Mouse (Mus musculus): ENCODE results near the gene Gm13090. TPM values are rescaled to one million over a fixed set of nuclear protein-coding genes. Genes with fewer than 3 reads are reported as not detected.

The Gm13090 gene
- total RNA-seq (2021) (not detected), polyA plus RNA-seq (2012; rRNA removed) (not detected in 2 replicates)
- long read RNA-seq: 0 reads

DNA sequence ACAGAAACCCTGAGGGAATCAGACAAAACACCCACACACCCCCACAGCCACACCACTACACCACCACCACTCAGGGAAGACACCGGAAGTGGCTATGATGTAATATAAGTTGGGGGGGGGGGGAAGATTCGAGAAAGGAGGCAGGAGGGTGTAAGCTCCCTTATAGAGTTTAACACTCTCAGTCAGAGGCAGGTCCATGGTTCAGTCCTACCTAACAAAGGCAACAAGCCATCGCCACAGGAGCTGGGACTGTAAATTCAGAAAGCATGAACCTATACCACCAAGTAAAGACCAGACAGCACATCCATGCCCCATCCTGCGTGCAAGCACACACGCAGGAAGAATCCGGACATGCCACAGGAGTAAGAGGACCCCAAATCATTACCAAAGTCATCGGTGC, at the start of gene Gm13090:
TSS of gene Gm13090 (plus strand) at position 301 of the 400 bp plus-strand sequence.
- no peak for DNase-seq

DNA sequence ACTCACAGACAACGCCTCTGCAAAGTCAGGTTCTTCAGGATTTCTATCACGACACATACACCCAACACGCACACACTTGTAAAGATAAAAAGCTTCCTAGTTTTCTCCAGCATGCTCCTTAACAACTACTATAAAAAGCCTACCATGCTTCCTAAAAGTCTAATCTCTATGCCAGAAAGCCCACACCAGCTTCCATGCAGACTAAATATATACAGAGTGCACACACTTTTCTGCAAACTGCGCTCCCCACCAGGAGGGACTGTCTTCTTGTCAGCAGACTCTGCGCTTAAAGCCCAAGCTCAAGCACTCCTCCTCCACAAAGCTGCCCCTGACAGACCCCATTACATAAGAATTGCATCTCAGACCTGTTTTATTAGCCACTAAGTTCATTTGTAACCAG, 47.9 kb upstream of the Gm13090 start:
- DNase-seq: no peak

DNA sequence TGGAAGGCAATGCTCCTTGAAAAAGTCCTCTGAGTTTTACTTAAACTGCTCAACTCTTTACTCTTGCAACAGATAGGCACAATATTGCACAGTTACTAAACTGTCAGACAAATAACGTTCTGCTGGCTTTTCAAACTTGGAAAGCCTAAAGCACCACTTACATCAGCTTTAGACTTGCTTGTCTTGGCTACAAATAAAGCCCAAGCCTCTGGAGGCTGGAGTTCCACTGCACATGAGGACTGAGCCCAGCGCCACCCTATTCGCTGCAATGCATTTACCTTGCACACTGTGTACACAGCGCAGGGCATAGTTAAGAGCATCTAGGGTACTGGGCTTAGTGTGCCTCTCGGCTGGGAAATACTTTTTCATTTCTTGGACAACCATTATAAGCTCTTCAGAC, 46.1 kb upstream of the Gm13090 start:
- peak; percentile 25 for DNase-seq

DNA sequence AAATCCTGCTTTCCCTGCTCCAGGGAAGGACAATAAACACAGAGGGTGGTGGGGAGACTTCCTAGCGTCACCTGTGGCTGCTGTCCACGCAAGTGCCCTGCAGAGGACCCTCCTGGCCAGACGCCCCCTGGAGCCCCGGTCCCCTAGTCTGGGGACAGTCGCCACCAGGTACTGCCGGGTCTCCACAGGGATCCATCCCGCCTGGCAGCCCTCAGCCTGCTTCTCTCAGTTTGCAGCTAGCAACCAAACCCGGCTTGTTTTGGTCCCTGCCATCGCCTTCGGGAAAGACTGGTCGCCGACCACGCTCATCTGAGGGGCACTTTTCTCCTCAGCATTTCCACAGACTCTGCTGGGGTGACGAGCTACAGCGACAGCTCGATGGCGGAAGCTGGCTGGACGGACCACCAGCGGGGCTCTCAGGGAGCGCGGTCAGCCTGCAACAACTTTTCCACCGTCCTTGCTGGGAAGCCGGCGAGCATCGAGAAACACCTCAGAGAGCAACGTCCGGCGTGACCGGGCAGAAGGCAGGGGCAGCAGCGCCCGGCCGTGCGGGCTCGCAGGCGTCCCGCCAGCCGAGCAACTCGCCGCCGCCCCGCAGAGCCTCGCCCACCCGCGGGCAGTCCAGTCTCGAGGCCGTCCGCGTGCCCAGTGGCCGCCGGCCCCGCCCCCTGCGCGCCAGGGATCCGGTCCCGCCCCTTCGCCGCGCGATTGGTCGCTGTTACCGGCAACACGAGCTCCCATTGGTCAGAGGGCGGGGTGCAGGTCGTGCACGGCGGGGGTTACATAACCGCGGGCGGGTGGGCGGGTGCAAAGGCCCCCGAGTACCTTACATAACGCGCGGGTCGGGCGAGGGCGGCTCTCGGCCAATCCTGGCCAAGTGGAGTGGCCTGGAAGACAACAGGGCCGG, 45.1 kb upstream of the Gm13090 start, which contains the start of gene Per3:
TSS of gene Per3 (minus strand) at position 629 of the 907 bp plus-strand sequence.
- DNase-seq: peak; percentile 99

DNA sequence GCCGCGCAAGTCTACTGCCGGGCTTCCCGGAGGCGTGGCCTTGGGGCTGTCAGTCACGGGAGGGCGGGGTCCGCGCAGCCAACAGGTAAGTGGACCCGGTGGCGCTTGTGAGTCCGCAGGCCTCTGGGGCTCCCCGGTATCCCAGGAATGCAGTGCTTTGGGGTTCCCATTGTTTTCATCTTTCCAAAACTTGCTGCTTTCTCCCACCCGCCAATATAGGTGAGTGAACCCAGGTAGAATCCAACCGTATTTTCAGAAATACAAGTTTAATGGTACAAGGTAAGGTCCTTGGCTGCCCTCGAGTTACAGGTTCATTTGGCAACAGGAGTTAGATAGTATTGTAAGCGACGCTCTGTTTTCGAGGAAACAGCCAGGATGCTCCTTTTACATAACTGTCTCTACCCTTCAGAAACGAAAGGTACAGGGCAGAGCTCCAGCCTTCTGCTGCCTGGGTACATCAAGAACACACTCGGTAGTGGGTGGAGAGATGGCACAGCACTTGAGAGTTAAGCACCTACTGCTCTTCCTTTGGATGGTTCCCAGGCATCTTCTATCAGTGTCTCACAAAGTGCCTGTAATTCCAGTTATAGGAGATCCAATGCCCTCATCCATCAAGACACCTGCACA, 44.3 kb upstream of the Gm13090 start:
- no peak for DNase-seq

DNA sequence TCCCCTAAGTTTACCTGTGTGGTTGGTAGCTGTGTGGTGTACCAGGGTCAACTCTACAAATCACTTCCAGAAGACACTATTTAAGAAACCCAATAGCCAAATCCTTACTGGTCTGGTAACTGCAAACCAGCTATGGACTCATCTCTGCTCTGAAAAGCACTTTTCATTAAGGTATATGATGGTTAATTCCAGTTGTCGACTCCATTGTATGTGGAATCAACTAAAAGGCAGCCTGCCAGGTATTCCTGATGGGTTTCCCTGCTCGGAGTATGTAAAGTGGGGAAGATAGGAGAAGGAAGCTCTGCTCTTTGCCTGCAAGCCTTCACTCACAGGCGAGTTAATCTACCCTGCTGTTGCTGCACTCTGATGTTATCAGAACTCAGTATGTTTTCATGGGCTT, 42.8 kb upstream of the Gm13090 start:
- DNase-seq: no peak

DNA sequence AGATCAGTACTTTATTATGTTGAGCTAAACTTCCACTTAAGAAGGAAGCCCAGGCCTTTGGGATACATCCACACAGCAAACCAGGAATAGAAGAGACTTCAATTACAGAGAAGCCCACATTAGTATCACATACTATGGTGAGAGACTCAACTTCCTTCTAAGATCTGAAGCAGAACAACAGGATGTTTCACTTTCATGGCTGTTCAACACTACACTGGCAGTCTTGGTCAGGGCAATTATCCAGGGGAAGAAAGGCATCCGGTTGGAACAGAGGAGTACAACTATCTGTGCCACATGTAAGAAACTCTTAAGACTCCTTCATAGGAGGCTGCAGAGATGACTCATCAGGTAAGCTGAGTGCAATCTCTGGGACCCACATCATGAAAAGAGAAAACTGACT, 38.2 kb upstream of the Gm13090 start:
- DNase-seq: no peak

DNA sequence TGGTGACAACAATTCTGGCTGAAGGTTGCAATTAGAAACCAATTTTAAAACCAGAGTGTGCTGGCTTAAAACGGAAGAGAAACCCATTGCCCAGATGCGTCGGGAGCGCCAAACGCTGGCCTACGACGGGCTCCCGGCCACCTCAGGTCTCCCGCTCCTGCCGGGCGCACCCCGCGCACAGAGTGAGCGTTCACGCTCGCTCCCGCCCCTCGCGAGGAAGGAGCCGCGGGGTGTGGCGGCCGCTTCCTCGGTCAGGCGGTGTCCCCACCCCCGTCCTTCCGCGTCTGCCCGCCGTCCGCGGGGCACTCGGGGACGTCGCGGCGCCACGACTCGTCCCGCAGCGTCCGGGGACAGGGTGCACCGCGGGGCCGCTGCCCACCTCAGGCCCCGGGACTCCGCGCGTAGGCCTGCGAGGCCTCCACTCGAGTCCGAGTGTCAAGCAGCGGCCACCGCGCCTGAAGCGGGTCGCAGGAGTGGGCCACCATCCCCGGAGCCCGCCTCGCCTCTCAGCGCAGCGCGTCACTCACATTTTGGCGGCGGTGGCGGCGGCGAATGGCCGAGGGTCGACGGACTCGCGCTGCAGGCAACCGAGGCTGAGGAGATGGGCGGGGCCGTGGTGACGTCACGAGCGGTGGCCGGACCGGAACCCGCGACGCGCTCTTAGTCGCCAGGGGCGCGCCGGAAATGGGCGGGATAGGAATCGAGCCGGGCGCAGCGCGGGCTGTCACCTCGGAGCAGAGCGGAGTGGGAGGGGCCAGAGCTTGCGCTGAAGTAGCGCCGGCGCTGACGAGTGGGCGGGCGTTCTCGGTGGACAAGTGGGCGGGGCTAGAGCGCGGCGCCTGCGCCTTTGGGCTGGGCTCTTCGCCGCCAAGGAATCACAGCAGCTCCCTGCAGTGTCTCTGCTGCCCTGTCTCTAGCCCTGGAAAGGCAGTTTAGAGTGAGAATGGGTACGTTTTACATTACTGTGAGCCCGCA, 31.7 kb upstream of the Gm13090 start, which contains the start of gene Vamp3:
TSS of gene Vamp3 (minus strand) at position 617 of the 975 bp plus-strand sequence.
- peak; percentile 99 for DNase-seq

DNA sequence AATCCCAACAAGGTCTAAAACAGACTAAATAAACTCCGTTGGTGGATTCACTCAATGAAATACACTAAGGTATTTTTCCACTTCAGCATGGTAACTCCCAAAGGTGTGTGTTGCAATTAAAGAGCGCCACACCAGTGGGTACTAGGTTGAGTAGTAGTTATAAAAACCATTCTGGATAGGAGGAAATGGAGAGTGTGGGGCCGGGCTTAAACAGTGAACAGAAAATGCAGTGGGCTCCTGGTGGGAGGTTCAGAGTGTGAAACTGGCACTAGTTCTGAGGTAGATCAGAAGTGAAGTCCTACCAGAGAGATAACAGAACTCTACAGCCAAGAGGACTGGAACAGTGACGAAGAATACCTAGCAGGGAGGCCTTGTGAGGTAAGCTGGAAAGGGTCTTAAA, 30.7 kb upstream of the Gm13090 start:
- no peak for DNase-seq

DNA sequence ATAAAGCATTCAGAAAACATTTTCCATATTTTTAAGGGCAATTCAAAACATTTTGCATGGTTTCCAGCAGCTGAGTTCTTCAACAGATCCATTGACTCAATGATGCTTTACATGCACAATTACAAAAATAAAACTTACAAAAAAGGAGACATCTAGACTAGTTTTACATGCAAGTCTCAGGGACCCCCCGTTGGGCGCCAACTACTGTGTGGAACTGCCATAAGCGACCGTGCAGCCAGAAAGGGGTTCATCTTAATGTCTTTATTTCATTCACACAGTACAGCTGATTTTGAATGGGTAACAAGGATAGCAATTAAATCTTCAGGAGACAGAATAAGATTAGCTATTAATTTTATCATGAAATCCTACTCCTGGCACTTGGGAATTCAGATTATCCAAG, 29.8 kb upstream of the Gm13090 start:
- no peak for DNase-seq

DNA sequence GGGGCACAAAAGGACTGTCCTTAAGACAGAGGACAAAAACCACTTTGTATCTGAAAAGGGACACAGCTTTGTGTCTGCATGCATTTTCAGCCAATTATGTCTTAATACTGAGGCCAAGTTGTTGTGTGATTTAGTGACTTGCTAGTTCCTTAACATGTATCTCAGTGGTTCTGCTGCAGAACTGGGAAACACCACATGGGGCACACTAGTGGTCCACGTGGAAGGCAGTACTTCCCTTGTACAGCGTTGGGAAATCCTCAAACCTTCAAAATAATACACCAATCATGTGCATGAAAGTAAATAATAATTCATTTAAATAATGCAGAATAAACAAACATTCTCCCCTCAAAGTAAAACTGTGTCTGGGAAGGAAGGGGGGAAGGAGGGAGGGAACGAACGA, 20.6 kb upstream of the Gm13090 start:
- DNase-seq: no peak

DNA sequence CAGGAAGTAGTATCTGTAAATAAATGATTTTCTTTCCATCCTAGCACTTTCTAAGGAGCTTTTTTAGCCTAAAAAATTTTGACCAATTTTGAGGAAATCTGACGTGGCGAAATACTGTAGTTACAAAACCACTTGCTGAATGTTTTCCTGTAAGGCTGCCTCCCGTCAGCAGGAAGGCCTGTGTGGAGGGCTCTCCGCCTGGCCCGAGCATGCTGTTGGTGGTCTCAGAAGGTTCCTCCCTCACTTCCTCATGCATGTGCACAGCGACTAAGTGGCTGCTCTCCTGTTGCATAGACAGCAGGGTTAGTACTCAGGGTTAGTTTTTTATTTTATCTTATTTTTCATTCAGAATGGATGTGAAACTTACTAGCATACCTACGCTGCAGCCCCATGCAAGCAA, 18.4 kb upstream of the Gm13090 start:
- no peak for DNase-seq

DNA sequence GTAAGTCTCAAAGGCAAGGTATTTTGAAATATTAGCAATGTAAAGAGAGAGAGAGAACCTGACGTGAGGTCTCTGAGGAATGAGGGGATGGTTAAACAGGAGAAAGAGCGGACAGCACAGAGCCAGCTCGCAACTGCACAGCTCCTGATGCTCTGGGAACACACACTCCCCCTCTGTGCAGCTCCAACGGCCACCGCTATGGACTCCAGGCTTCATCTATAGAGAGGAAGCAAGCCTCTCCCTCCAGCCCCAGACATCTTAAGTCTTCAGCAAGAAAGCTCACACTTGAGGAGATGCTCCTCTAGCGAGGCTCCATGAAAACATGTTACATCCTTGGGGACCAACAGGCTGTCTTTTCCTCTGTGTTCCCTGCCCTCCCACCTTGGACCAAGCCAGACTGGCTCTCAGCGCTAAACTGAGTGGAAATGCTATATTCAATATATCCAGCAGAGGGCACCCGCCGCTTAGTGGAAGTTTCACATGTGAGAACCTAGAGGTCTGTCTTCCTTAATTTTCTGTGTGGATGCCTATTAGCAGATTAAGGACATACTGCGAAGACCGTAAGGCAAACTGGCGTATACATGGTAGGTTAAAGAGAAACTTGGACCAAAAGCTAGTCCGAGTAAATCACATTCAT, 16.1 kb upstream of the Gm13090 start:
- DNase-seq: peak; percentile 74

DNA sequence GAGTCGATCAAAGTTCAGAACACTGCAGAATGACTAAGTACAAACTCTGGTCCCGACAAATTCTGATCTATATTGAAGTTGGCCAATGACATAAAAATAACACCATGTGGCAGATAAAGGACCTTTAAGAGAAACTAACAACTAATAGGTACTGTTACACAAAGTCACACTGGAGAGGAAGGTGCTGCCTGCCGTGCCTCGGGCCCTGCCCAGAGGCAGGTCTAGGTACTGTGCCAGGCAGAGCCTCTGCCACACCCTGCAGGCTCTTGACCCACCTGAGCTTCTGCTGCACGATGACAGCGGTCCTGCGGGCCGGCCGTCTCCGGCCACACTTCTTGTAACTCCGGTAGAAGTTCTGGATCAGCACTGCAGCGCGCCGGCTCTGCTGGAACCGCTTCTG, 14.6 kb upstream of the Gm13090 start:
- no peak for DNase-seq

DNA sequence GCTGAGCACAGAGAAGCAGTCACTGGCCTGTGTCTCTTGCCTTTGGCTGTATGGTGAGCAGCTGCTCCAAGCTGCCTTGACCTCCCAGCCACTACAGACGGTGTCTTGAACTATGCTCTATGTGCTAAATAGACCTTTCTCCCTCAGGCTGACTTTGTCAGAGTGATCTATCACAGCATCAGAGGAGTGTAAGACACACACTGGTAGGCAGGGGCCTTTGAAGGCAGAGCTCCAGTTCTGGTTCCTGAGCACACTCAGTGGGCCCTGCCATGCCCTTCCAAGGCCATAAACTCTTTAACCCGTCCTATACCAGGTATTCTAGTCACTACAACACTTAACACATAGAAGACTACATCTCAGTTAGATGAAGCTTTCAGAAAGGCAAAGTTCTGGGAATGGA, 8.0 kb upstream of the Gm13090 start:
- no peak for DNase-seq

DNA sequence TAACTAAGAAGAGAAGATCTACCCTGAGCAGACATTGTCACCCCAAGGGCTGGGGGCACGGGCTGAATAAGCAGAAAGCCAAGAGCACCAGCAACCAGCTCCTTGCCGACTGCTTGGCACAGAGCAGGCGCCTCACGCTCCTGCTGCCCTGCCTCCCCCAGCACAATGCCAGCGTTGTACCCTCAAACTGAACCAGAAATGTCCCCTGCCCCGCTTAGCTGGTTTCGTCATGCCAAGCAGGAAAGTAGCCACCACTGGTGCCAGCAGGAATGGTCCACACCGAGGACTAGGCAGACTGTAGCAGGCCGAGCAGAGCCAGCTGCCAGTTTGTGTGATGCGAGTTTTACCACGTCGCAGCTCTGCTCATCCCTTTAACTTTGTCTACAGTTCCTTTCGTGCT, 7.4 kb upstream of the Gm13090 start:
- DNase-seq: no peak

DNA sequence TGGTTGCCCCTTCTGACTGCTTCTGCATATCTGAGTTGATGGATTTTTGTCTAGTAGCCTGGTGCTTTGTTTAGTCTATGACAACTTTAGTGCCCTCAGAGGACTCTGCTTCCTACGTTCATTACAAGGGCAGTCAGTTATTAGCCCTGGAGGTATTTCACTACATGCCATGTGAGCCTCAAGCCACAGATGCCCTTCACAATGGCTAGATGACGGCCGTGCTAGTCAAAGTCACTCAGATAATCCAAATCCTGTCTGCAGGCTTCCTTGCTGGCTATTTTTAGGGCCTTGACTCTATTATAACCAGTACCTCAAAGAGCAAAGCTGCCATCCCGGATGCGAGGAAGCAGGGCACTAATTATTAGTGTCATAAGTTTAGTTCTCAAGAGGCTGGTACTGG, 6.3 kb upstream of the Gm13090 start:
- no peak for DNase-seq

DNA sequence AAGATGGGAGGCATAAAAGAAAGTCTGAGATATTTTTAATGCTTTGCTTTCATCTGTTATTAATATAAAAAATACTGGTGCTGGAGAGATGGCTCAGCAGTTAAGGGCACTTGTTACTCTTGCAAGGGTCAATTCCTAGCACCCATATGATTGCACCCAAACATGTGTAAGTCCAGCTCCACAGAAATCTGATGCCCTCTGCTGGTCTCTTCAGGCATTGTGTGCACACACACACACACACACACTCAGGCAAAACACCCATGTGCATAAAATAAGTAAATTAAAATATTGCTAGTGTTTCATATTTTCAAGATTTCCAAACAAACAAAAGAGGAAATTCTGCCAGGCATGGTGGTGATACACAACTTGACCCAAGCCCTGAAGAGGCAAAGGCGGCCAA, 2.0 kb upstream of the Gm13090 start:
- no peak for DNase-seq

DNA sequence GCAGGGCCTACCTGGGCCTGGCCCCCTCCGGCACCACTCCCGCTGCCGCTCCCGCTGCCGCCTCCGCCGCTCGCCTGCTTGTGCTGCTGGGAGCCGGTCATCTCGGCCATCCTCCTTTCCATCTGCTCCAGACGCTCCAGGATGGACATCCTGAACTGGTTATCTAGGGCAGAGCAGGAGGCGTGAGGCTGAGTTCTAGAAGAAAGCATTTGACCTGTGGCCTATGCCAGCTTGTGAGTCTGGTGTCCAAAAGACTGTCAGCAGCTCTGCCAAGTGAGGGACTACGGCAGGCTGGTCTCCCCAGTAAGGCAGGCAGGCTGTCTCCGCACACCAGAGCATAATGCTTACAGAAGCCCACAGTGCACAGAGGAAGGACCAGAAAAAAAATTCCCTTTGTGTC, 551 bp upstream of the Gm13090 start:
- no peak for DNase-seq

DNA sequence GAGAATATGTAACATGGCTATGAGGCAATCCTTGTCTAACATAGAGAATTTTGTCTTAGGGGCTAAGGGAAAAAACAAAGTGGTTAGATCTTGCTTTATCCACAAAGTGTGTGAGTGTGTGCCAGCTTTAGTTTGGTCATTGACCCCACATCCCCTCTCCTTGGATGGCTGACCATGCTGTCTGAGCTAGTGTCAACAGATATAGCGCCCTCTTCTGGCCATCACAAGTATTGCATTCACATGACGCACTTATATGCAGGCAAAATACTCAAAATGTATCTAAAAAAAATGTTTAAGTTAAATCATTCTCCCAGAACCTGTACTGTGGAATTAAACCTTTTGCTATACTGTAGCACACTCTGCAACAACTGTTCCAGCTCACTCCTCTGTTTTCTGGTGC, 5.8 kb downstream of the Gm13090 start:
- DNase-seq: no peak

DNA sequence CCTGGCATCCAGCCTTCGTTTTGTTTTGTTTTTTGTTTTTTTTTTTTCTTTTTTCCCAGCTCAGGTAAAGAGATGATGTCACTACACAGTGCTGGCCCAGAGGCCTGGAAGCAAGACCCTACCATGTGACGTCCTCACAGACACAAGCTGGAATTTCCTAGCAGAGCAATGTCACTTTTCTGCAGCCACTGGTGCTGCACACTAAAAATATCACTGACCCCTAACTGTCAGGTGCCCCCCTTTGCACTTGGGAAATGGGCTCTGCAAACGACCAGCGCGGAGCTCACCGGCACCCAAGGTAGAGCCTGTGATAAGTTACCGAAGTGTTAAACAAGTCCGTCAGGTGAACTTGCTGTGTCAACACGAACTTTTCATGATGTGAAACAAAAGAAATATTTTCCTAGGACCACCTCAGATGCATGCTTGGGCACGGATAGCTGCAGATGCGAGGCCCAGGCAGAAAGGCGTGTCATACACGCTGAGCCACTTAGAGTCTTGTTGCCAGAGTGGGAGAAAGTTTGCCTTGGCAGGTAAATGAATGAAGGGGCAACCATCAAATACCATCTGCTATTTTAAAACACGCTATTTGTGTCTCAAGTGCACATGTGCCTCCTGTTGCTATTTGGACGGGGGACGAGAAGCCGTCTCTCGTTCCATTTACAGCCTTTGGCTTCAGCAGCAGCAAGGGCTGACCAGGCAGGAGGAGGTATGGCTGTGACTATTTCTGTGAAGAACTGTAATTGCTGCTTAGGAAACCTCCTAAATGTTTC, 7.1 kb downstream of the Gm13090 start:
- DNase-seq: no peak

Data from adrenal gland, adult 2 months (tissue).